Mouse (Mus musculus) fibroblast of lung, adult 2 months (primary cell): ENCODE measurements around the gene Mlh1.

Experiments used
- DNase-seq: peaks from one replicate; pipeline ENCODE4 v3.0.0-alpha.2; 2011; ENCODE audit warnings: low read depth

Gene Mlh1

DNA sequence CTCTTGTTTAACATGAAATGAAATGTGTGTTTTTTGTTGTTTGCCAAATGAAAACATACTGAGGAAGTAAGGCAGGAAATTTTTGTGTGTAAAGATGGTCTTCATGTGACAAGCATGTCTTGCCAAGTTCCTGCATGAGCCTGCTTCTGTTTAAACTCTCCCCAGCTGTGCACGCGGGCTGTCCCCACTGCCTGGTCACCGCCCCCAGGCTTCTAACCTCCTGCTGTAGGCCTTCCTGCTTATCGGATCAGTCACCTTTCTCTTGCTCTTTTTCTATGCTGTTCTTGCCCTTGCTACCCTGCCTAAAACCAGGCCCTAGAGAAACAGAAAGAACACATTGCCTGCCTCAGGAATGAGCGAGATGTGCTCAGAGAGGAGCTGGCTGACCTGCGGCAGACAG lies 58.1 kb downstream of the Mlh1 start:
- no peak for DNase-seq

DNA sequence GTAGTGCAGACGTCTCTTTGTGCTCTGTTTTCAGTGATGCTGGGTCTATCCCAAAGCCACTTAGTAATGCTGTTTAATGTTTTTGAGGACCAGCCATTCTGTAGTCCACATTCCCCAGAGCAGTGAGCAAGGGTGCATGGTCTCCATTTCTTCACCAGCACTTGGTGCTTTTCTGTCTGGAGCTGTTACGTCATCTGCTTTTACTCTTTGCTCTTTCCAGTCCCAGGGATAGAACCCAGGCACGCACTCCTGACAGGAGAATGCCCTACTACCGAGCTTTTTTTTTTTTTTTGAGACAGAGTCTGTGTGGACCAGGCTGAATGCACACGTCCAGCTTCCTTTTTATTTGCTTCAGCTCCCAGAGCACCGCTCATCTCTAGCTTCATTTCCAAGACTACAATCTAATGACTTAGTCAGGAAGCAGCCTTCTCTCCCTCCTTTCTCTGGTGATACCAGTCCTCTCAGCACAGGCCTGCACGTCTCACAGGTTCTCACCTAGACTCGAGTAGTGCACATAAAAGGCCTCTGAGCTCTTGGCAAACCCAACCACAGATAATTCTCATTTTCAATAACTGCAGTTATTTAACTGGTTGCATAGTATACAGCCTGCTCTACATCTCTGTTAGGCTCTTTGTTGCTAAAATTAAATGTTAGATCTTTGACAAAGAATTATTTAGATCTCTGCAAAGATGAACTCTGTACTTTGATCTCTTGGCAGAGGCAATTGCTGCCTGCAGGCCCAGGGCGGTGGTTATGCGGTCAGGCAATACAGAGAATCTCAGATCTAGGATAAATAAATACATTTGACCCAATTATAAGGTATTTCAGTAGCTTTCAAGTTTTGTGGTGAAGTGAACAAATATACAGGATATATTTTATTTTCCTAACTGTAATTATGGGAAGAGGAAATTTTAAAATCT lies 60.2 kb downstream of the Mlh1 start:
- DNase-seq, result no peak

DNA sequence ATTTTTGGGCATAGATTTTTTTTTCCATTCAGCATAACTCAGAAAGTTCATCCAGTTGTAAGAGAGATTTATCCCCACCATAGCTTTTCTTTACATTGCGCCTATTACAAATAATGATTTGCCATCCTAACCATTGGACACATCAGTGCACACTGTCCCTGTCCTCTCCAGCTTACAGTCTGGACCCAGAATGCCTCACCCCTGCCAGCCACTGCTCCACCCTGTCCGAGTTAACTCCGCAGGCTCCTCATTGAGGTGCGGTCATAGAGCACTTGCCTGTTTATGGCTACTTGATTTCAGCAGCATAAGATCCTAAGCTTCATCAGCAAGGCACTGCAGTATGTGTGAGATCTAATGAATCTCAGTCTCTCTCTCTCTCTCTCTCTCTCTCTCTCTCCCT lies 61.2 kb downstream of the Mlh1 start:
- DNase-seq, result no peak

DNA sequence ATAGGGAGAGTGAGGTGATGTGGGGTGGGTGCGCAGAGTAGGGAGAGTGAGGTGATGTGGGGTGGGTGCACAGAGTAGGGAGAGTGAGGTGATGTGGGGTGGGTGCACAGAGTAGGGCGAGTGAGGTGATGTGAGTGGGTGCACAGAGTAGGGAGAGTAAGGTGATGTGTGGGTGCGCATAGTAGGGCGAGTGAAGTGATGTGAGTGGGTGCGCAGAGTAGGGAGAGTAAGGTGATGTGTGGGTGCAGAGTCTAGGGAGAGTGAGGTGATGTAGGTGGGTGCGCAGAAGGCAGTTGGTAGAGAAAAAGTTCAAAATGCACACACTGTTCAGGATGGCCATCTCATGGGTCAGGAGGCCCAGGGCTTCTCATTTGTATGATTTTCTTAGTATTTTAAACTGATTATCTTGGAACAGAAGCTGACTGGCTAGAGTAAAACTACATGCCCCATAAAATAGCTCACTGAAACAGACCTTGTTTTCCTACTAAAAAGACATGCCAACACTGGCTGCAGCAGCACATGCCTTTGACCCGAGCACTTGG lies 62.4 kb downstream of the Mlh1 start:
- no peak for DNase-seq

DNA sequence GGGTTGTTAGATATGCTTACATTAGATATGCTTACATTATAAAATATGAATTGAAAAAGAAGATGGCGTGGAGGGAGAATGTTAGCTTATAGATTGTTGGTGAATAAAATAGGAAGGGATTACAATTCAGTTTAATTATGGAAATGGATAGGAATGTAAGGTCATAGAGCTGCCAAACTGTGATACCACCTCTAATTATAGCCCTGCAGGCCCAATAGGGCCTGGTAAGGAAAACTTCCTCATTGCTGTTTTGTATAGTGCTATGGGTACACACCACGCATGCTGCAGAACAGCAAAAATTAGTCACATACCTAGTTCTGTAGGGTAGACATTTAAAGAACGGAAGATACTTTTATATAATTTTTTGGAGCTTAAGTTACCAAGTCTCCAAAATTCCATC lies 63.4 kb downstream of the Mlh1 start:
- no peak for DNase-seq

DNA sequence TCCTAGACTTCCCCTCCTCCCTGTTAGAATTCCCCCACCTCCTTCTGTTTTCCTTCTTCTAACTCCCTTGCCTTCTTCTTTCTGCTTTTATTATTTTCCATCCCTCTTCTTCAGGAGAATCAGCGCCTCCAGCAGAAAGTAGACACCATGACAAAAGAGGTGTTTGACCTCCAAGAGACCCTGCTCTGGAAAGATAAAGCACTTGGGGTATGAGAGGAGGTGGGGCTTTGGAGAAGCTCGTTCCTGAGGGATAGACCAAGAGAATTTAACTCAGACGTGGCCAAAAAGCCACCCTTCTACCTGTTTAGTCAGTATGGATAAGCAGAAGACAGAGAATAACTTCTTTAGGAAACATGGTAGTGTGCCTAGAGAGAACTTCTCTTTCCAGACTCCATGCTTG lies 63.9 kb downstream of the Mlh1 start:
- no peak for DNase-seq

DNA sequence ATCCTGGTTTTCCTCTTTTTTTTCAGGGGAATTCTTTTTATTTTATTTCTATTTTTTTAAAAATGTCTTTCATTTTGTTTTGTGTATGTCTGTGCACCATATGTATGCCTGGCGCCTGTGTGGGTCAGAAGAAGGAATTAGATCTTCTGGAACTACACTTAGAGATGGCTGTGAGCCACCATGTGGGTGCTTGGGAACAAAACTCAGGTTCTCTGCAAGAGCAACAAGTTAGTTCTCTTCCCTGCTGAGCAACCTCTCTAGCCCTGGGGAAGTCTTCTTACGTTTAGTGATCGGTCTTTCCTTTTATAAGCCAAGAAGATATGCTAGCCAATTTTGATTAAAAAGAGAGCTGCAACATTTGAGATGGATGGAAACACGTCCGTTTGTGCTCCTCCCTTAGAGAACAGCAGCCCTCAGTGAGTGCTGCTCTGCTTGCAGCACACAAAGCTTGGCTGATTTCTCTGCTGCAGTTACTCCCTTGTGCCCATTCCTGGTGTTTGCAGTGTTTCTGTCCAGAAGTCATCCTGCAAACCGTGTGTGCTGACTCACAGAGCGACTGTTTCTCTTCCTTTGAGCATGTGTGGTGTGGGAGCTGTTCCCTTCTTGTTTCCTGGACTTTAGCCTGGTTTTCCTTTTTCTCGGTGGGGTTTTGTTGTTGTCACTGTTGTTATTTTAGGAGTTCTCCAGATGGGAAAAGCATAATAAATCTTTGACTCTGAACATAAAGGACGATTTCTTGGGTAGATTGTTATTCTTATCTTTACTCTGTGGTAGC lies 66.8 kb downstream of the Mlh1 start:
- DNase-seq, result peak; percentile 62

DNA sequence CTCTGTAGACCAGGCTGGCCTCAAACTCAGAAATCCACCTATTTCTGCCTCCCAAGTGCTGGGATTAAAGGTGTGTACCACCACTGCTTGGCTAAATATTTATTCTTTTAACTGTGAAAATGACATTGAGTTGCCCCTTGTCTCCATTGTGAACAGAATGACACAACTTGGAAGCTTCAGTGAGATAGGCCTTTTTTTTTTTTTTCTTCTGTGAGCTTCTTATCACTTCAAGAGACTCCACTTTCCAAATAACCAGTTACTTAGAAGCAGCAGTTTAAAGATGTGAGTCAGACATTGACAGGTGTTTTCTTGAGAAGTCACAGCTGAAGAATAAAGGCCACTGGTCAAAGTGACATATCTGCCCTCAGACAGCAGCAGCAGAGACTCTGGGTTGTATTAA lies 71.4 kb downstream of the Mlh1 start:
- no peak for DNase-seq

DNA sequence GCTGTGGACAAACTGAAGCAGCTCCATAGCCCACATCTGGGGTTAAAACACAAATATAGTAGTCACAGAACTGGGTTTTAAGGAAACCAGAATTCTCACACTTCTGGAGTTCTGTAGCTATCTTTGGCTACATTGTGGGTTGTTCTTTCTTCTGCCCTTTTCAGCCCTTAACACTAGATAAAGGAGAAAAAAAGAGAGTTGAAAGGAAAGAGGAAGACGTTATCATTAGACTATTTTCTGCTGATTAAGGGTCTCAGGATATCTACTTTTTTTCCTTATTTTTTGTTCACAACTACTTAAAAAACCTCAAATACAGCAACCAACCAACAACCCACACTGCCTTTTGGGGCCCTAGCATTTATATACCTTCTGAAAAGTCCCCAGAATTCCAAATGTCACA lies 73.3 kb downstream of the Mlh1 start:
- DNase-seq, result no peak

DNA sequence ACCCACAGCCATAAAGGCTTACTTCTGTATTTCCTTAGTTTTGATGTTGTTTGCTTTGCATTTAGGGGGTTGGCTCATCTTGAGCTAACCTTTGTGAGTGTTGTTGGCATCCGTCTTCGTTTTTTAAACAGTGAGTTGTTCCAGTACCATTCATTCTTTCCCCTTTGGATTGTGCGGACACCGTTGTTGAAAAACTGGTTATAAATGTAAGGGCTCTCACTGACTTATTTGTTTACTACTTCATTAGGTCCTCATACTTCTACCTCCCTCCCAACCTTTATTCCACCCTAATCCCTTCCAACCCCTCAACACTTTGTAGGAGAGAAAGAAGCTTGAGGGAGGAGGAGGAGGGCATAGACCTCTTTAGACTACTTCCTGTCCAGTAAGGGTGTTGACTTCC lies 73.9 kb downstream of the Mlh1 start:
- DNase-seq, result no peak

DNA sequence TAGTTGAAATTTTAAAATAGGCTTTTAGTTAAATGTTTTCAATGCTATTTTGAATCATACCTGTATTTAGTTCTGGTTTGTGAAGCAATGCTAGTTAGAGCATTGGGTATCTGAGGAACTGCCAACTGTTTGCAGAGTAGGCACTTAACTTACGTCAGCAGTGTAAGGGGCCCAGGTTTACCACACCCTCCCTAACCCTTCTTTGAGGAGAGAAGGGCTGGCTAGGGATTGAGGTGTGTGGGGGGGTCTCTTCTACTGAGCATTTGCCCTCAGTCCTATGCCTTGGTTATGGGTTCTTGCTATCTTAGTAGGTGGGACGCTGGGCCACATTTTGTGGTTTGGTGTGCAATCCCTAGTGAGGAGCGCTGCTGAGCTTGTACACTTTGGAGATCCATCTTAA lies 74.5 kb downstream of the Mlh1 start:
- no peak for DNase-seq

DNA sequence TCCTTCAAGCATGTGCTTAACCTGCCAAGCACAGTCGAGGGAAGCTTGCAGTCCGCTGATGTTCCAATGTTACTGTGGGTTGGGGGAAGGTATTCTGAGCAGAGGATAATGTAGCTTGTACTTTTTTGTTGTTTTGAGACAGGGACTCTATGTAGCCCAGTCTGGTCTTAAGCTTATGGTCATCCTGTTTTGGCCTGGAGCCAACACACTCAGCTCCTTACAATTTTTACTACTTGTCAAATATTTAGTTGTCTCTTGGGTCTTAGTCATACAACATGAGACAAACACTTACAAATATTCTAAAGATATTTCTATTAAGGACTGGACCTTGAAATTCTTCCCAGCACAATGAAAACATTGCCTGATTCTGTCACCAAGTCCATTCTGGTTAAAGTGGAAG lies 78.4 kb downstream of the Mlh1 start:
- DNase-seq, result peak; percentile 10

DNA sequence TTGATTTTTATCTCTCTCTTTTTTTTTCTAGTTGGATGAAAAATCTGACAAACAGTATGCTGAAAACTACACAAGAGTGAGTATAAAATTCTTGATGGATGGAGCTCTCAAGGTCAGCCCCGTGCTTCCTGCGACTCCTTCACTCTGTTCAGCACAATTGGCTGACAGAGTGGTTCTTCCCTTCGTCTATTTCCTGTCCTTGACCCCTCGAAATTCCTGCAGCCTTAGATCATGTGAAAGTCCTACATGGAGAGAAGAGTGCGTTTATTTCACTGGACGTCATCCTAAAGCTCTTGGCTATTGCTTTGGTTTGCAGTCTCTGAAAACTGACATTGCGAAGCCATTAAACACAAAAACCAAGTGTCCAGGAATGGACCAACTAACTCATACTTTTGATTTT lies 82.9 kb downstream of the Mlh1 start:
- DNase-seq, result no peak

DNA sequence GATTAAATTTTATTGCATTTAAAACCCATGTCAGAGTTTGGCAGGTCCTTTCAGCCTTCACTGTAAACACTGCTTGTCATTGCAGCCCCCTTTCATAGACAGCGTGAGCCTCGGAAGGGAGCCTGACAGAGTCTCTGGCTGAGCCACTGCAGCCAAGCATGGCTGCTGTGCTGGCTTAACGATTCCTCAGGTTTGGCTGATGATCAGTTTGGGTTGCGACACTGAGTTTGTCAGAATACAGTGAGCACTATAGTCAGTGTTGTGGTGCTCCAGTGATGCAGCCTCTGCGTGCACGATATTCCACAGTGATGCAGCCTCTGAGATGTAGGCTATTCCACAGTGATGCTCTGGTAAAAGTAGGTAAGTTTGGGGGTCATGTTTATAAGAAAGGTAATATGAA lies 84.7 kb downstream of the Mlh1 start:
- DNase-seq, result no peak

DNA sequence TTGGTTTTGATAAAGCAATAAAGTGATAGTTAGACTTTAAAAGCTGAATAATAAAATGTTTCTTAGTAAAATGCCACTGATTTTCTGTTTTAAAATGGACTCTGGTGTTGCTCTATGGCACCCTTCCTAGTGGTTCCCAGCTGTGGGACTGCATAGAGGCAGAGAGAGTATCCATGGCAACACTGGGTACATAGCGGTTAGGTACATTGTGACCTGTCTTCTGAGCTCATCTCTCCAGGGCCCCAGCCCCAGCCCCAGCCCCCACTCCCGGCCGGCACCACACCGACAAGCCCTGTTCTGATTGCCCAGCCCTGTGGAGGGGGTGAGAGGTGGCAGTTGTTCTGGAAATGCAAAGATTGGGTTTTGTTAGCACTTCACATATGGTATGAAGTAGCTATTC lies 86.7 kb downstream of the Mlh1 start:
- DNase-seq, result no peak

DNA sequence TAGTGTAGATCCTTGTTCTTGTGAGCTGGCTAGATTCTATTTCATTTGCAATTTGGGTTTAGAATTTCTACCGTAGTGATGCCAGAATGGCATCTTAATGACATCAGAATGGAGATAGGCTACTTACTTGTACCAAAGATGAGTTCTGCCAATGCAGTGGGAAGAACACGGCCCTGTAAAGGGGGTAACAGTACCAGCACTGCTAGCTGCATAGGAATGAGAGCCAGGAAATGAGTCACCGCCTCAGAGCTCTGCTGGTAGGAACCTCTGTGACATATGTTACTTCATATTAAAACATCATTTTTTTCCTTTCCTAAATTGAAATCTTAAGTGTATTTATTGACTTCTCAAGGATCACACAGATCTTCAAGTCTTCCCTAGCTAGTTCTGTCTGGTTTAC lies 89.4 kb downstream of the Mlh1 start:
- peak; percentile 38 for DNase-seq

DNA sequence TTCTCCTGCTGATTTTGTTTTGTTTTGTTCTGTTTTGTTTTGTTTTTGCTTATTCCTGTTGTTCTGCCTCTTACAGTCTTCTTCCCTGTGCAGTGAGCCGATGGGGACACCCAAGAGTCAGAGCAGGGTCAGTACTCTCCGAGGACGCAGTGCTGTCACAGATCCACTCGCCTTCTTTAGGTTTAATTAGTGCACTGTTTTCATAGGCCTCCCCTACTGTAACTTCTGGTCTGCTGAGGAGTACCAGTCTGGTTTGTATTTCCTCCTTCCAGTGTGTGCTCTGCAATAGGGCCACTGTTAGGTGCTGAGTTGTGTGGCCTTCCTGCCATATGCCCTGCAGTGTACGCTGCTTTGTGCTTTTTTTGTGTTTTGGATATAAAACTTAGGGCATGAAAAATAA lies 92.6 kb downstream of the Mlh1 start:
- DNase-seq, result no peak
